Mouse (Mus musculus) c-Kit-negative CD71-positive TER-119-positive erythroid progenitor cells, embryonic 14.5 days (primary cell): ENCODE results near the gene Rassf8.
A peak's percentile ranks its signal among the peaks of the same experiment; 100 is the strongest.

ENCODE experiments used
- DNase-seq: peaks from one replicate; pipeline ENCODE4 v3.0.0-alpha.2; 2013; ENCODE audit warnings: low read depth, low spot score

Gene Rassf8

GRCm38 (mm10) chr6:145823103-145823502 lies 76.6 kb downstream of the Rassf8 start:
- no peak for DNase-seq

DNA sequence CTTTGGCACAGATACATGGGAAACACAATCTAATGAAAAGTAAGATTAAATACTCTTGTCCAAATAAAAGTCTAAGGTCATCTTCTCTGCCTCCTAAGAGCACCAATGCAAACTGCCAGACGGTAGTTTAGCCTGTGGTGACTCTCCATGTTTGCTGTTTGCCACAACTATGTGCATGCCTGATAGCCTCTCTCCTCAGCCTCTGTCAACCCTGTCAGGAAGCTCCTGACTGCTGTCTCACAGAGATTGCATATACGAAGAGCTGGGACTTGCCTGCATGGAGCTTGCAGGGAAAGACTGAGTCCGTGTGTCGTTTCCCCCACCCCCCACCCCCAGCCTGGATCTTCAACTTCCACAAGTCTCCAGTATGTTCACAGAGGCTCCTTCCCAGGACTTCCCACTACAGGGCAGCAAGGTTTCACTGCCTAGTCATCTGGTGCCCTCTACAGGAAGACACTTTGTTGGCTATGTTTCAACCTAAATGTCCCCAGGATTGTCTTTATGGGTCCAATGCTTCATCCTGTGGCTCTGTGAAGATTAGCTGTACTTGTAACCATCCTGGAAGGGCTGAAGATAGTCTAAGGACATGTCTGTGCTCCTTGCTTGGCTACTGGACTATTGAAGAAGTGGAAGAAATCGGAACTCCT lies 77.2 kb downstream of the Rassf8 start:
- no peak for DNase-seq

- DNase-seq, result no peak
Observed at GRCm38 (mm10) chr6:145826305-145826704, 79.8 kb downstream of the Rassf8 start.

GRCm38 (mm10) chr6:145829062-145829835 lies 82.7 kb downstream of the Rassf8 start:
- no peak for DNase-seq

DNA sequence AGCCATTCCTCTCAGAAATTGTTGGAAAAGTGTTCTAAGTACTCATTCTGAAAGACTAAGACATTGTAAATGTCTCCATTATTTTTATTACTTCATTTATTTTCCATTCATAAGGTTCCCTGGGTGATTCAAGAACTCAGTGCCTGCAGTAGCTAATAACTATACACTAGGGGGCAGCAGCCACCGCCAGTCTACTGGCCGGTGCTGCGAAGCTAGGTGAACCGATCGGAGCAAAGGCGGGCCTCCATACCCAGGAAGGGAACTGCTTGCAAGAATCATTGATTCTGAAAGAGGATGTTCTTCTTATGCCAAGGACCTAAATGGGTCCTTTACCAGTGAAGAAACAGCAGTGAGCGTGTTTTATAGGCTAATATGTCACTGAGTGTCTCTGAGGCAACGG lies 83.6 kb downstream of the Rassf8 start:
- DNase-seq, result no peak

- no peak for DNase-seq
Observed at GRCm38 (mm10) chr6:145830617-145831016, 84.1 kb downstream of the Rassf8 start.

GRCm38 (mm10) chr6:145832927-145833326 lies 86.4 kb downstream of the Rassf8 start:
- no peak for DNase-seq

DNA sequence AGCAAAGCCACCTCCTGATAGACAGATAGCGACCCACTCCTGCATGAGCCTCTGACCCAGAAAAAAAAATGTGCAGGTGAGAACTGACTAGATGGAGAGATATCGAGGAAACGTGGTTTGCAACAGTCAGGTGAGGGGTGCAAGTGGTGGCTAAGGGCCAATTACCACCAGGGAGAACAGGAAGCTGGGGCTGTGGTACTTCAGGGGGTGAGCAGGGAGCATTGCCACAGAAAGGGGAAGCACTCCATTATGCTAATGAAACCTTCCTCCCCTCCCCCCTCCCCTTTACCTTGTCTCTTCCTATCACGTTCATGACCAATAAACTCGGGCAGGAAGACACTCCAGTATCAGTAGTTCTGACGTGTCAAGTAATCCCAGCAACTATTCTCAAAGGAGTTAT lies 88.8 kb downstream of the Rassf8 start:
- DNase-seq, result no peak

DNA sequence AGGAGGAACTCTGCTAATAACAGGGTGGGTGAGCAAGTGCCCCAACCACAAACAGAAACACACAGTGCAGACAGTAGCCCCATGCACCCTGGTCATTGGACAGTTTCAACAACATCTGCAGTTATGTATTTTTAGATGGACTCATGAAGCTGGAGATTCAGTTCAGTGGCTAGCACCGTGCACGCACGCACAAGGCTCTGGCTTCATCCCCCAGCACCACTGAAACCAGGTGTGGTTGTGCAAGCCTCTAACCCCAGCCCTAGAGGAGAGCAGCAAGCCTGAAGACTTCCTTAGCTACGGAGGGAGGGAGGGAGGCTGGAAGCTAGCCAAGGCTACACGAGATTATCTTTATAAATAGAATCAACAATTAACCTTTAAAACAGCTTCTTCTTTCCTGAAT lies 99.1 kb downstream of the Rassf8 start:
- DNase-seq, result no peak

DNA sequence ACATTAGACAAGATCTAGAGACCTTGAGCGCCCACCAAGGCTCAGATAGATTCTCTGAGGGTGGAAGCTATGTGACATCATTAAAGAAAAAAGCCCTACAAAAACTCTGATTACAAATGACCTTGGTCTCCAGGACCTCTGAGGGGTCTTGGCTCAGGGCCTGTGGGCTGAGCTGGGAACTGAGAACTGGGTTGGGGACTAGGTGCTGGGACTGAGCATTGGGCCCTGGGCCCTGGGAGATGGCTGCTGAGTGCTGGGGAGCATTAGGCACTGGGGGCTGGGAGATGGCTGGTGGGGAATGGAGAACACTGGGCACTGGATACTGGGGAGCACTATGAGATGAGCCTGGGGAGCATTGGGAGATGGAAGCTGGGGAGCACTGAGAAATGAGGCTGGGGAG lies 99.5 kb downstream of the Rassf8 start:
- no peak for DNase-seq

DNA sequence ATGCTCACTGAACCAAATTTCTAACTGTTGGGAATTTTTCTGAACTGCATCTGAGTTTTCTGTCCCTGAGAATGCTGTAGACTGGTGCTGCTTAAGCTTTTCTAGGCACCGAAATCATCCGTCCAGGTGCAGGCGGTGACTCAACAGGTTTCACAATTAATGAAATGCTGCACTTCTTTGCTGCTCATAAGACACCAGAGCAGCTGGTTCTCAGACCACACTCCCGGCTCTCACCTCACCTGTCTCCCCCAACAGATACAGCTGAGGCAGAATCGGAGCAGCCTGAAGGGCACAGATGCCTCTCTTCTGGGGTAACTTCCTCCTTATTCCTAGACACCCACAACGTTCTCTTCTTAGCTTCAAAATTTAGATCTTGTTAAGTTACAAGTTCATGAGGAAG lies 100.4 kb downstream of the Rassf8 start:
- DNase-seq, result no peak

- no peak for DNase-seq
Observed at GRCm38 (mm10) chr6:145847661-145848060, 101.1 kb downstream of the Rassf8 start.

- no peak for DNase-seq
Observed at GRCm38 (mm10) chr6:145850789-145851188, 104.2 kb downstream of the Rassf8 start.

DNA sequence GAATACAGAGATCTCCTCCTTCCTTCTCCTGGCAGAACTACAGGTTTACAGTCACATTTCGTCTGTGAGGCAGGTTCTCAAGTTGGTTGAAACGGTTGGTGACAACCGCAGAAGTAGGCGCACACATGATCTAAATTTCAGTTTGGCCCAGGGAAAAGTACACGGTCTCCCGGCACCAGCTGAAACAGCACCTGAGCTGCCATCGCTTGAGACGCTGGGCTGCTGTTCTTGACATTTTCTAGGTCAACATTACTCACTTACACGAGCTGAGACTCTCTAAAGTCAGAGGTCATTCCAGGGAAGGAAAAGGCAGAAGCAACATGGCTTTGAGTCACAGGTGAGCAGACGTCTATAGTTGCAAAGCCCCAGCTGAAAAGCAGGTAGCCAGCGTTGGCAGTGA lies 105.4 kb downstream of the Rassf8 start:
- no peak for DNase-seq

- DNase-seq, result no peak
Observed at GRCm38 (mm10) chr6:145852708-145853107, 106.2 kb downstream of the Rassf8 start.

- DNase-seq, result no peak
Observed at GRCm38 (mm10) chr6:145853356-145854079, 107.0 kb downstream of the Rassf8 start.

DNA sequence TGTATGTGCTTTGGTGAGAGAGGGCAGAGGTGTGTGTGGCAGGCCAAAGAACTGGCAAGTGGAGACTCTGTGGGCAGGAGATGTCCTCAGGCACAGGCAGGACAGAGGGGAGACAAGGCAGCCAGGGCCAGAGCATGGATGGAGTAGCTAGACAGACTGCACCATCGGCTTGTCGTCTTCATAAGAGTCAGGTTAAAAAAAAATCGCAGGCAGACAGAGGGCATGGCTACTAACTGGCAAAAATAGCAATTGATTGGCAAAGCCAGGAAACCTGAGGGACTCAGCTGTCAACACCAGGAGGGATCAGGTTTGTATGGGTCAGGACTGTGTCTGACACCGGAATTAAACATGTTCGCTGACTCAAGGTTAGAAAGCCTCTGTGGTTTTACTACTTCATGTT lies 108.2 kb downstream of the Rassf8 start:
- no peak for DNase-seq

DNA sequence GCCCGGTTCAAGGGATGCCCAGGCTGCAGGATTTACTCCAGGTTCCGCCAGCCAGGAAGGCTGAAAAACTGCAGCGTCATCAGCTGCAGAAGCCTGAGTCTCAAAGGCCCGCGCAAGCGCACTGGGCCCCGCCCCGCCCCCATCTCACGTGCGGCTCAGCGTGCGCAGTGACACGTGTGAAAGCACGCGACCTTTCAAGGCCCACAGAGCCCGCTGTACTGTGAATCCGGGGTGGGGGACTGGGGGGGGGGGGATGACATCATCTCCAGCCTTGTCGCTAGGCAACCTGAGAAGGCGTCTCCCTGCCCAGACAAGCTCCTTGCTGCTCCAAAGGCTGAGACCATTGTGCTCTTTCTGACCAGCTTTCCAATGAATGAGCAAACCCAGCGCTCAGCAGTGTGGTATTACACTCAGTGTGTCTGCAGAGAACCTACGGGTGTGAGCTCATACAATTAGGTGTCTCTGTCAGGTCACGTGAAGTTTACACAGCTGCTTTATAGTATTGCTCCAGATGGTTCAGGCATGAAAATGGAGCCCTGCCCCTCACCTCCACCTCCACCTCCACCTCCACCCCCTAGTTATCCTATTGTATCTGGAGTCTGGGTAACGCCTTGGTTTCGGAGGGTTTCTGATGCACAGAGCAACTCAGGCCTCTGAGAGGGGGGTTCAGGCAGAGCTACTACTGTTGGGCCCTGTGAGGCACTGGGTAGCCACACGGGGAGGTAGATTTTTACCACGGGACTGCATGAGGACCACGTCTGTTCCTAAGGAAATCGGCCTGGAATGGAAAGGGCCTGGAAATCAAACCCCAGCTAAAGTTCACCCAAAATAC lies 109.4 kb downstream of the Rassf8 start:
- peak; percentile 30 for DNase-seq

- DNase-seq, result no peak
Observed at GRCm38 (mm10) chr6:145857428-145857827, 110.9 kb downstream of the Rassf8 start.

GRCm38 (mm10) chr6:145858414-145858813 lies 111.9 kb downstream of the Rassf8 start:
- no peak for DNase-seq

GRCm38 (mm10) chr6:145860350-145860749 lies 113.8 kb downstream of the Rassf8 start:
- no peak for DNase-seq
